Mouse (Mus musculus): ENCODE measurements at regions not wholly inside any gene's neighbourhood (a gene's known extent, or its start where the extent isn't known, plus 50 kb on each side); places are given as distances from the start of the nearest gene placed in this dataset.

DNA sequence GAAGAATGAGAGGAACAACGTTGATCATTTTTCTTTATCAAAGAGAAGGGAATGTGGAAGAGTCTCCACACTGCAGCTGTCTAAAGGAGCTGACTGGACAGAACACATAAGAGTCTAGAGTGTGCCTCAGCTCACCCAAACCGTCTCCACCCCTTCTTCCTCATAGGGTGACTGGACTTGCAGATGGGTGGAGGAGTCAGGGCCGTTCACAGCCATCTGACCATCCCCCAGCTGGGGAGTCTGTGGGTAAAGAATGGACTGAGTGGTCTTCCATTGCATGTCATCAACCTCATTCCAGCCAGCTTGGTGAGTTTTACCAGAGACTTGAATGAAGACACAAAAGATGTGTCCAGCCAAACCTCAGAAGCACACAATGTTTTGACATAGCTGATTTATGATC lies 156.1 kb upstream of the Syt13 start:
- H3K4me3 ChIP-seq (ENCODE audit: control insufficient read depth in 1 of 2, insufficient read depth in 1 of 2, low read depth in 2 of 2, low read length in 2 of 2) = no peak overlapping the region
- no peak for DNase-seq (ENCODE audit: low read depth, low spot score)
- H3K27me3 ChIP-seq (ENCODE audit: control insufficient read depth in 1 of 2, insufficient read depth in 2 of 2, low read length in 2 of 2) = peaks cover 12 to 20% of the 10 kb centered on the region in 2 experiments
- no peak overlapping the region for H3K9ac ChIP-seq (ENCODE audit: control insufficient read depth, low read depth, low read length, poor library complexity, severe bottlenecking)
- H3K4me1 ChIP-seq (ENCODE audit: control insufficient read depth in 1 of 2, insufficient read depth in 2 of 2, low read length in 2 of 2) = no peaks in the 10 kb centered on the region
- H3K9me3 ChIP-seq (replicated peaks; ENCODE audit: insufficient read depth, low read length) = no peaks in the 10 kb centered on the region
- no peak for TF ChIP-seq EP300 (IDR thresholded peaks at IDR 0.05; ENCODE audit: low read depth in 1 of 2, low read length in 2 of 2)
- H3K79me2 ChIP-seq (ENCODE audit: control insufficient read depth, insufficient read depth, low read length, poor library complexity) = no peaks in the 10 kb centered on the region
- no peak overlapping the region for H3K27ac ChIP-seq (ENCODE audit: control insufficient read depth, low read depth, low read length)
- H3K36me3 ChIP-seq (ENCODE audit: control insufficient read depth in 1 of 2, insufficient read depth in 2 of 2, low read length in 2 of 2) = no peaks in the 10 kb centered on the region

DNA sequence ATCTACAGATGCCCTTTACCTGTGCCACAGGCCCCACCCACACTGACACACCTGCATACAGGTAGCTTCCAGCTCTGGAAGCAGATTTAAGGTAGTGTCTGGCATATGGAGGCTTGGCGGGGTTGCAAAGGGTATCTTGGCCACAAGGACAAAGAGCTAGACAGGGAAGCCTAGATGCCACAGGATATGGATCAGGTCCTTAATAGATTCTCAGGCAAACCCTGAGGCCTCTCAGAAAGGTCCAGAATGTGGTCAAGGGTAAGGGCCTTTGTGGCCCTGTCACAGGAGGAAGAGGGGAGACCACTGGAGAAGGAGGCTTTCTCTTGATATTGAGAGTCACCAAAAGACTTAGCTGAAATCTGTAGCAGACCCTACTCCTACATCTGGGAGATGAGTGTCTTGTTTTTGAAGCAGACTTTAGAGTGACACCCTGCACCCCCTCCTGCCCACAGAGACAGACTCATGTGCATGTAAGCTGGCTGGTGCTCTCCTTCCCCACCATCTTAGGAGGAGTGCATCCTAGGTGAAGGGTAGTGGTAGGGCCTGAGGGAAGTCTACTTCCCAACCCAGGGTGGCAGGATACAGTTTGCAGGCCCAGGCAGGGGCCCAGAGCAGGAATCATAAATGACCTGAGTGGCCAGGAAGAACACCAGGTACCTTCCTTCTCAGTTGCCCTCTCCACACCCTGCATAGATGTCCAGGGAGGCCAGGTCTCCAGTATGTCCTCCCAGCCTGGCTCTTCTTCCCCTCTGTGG lies 150.8 kb upstream of the Syt13 start:
- TF ChIP-seq MAFK (IDR thresholded peaks at IDR 0.05; ENCODE audit: borderline replicate concordance, low read depth, low read length) (no peak), TAL1 (IDR thresholded peaks at IDR 0.05; ENCODE audit: low read length) (no peak), SIN3A (IDR thresholded peaks at IDR 0.05; ENCODE audit: low read length) (no peak), MYC (IDR thresholded peaks at IDR 0.05; ENCODE audit: low read depth, low read length) (no peak), HCFC1 (IDR thresholded peaks at IDR 0.05; ENCODE audit: low read depth, low read length) (no peak), POLR2A (IDR thresholded peaks at IDR 0.05; ENCODE audit: control insufficient read depth in 1 of 2, insufficient read depth in 1 of 2, low read depth in 1 of 2, low read length in 2 of 2, poor library complexity in 1 of 2) (no peak), MAZ (IDR thresholded peaks at IDR 0.05; ENCODE audit: low read depth, low read length) (no peak), TBP (IDR thresholded peaks at IDR 0.05; ENCODE audit: low read depth, low read length) (no peak), ZNF384 (IDR thresholded peaks at IDR 0.05; ENCODE audit: low read depth, low read length) (no peak), RAD21 (IDR thresholded peaks at IDR 0.05; ENCODE audit: low read depth, low read length) (no peak), ZMIZ1 (IDR thresholded peaks at IDR 0.05; ENCODE audit: low read depth, low read length) (no peak), ETS1 (IDR thresholded peaks at IDR 0.05; ENCODE audit: low read depth, low read length) (no peak), BHLHE40 (IDR thresholded peaks at IDR 0.05; ENCODE audit: borderline replicate concordance, low read depth, low read length) (no peak), JUND (IDR thresholded peaks at IDR 0.05; ENCODE audit: low read depth, low read length) (no peak), POLR2AphosphoS2 (IDR thresholded peaks at IDR 0.05; ENCODE audit: low read length) (no peak), USF1 (IDR thresholded peaks at IDR 0.05; ENCODE audit: low read depth, low read length) (no peak), MXI1 (IDR thresholded peaks at IDR 0.05; ENCODE audit: low read depth, low read length) (no peak)
- no peak for DNase-seq (ENCODE audit: low read depth, low spot score)
- H3K79me2 ChIP-seq (ENCODE audit: control insufficient read depth, insufficient read depth, low read length, poor library complexity) = no peaks in the 10 kb centered on the region
- H3K4me3 ChIP-seq (ENCODE audit: control insufficient read depth in 1 of 2, insufficient read depth in 1 of 2, low read depth in 2 of 2, low read length in 2 of 2) = no peak overlapping the region
- no peaks in the 10 kb centered on the region for H3K4me1 ChIP-seq (ENCODE audit: control insufficient read depth in 1 of 2, insufficient read depth in 2 of 2, low read length in 2 of 2)
- H3K36me3 ChIP-seq (ENCODE audit: control insufficient read depth in 1 of 2, insufficient read depth in 2 of 2, low read length in 2 of 2) = no peaks in the 10 kb centered on the region
- H3K9ac ChIP-seq (ENCODE audit: control insufficient read depth, low read depth, low read length, poor library complexity, severe bottlenecking) = no peak overlapping the region
- no peak overlapping the region for H3K27ac ChIP-seq (ENCODE audit: control insufficient read depth, low read depth, low read length)
- H3K9me3 ChIP-seq (replicated peaks; ENCODE audit: insufficient read depth, low read length) = no peaks in the 10 kb centered on the region
- H3K27me3 ChIP-seq (ENCODE audit: control insufficient read depth in 1 of 2, insufficient read depth in 2 of 2, low read length in 2 of 2) = peaks cover 9 to 17% of the 10 kb centered on the region in 2 experiments
